Mouse (Mus musculus) lung, postnatal 36 days (tissue): ENCODE data around the gene Dock9.

Source experiments
- DNase-seq: peaks from one replicate; pipeline ENCODE4 v3.0.0; 2022; ENCODE audit warnings: mixed read lengths

The Dock9 gene

GRCm38 (mm10) chr14:121797457-121798410 is at the start of gene Dock9:
TSS of gene Dock9 (minus strand) at chr14:121797837.
- peak; percentile 93 for DNase-seq

- no peak for DNase-seq
Measured at GRCm38 (mm10) chr14:121844486-121844885, 46.8 kb upstream of the Dock9 start.

GRCm38 (mm10) chr14:121840217-121840616 is 42.6 kb upstream of the Dock9 start:
- DNase-seq = no peak

DNA sequence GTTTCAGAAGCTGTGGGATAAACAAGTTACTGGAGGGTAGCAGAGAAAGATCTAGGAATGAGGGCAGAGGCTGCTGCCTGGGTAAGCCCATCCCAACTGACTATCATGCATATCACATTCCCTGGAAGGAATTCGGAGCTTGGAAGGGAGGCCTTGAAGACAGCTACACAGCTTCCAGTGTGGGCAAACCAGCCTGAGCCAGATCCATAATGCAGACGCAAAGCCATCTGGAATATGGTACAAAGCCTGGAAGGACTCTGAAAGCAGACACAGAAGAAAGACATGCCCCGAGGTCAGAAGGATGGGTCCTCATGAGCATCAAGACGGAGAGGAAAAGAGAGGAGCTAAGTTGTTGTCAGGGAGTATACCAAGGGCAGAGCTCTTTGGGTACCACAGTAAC is 40.5 kb upstream of the Dock9 start:
- DNase-seq = no peak

DNA sequence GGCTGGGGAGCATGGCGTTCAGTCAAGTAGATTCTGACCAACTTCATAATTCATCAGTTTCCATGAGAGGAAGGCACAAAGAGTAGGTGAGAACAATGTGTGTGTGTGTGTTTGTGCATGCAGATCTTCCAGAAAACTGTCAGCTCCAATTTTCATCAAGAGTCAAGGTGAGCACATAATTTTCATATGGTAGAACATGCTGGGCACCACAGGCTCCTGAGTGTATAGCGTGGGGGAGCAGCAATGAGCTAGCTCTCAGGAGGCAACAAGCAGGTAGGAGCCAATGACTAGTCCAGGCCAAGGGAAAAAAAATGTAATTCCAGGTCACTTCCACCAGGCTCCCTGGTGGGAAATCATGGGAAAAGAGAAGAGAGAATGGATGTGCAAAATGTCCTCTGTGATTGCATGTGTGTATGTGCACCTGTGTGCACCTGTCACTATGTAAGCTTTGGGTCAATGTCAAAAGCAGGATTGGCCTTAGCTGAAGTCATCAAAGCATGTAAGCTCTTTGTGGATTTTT is 35.4 kb upstream of the Dock9 start:
- DNase-seq = no peak

DNA sequence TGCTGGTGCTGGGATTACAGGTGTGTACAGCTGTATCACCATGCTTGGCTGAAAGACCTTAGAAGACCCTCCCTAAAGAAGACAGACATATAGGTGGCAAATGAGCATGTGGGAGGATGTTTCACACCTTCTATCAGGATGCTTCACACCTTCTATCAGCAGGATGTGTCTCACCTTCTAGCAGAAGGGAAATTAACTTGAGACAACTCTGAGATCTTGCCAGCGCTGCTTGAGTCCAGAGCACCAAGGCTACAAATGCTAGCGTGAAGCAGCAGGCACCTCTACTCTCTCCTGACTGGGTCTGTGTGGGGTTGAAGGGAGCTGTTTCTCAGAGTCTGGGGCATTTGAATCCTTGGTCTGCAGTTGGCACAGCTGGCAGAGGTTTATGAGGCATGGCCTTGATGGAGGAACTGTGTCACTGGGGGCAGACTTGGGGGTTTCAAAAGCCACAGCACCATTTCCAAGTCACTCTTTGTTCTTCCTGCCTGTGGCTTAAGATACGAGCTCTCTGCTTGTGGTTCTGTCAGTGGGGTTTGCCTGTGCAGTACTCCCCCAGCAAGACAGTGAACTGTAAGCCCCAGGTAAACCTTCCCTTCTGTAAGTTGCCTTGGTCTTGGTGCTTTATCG is 32.3 kb upstream of the Dock9 start:
- DNase-seq = no peak

DNA sequence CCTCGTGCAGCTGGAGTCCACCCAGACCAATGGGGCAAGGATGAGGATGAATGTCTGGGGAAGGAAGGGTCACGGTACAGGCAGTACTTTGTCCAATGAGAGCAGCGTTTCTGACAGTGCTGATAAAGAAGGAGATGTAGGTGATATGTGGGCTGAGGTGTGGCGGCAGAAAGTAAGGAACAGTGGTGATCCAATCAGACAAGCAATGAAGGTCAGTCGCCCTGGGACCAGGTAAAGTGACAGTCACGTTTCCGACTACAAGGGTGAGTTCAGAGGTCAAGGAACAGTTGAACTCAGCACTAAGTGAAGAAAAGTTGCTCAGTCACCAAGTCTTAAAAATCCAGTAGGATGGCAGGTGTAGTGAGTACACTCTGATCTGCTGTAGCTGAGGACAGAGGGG is 29.5 kb upstream of the Dock9 start:
- no peak for DNase-seq

DNA sequence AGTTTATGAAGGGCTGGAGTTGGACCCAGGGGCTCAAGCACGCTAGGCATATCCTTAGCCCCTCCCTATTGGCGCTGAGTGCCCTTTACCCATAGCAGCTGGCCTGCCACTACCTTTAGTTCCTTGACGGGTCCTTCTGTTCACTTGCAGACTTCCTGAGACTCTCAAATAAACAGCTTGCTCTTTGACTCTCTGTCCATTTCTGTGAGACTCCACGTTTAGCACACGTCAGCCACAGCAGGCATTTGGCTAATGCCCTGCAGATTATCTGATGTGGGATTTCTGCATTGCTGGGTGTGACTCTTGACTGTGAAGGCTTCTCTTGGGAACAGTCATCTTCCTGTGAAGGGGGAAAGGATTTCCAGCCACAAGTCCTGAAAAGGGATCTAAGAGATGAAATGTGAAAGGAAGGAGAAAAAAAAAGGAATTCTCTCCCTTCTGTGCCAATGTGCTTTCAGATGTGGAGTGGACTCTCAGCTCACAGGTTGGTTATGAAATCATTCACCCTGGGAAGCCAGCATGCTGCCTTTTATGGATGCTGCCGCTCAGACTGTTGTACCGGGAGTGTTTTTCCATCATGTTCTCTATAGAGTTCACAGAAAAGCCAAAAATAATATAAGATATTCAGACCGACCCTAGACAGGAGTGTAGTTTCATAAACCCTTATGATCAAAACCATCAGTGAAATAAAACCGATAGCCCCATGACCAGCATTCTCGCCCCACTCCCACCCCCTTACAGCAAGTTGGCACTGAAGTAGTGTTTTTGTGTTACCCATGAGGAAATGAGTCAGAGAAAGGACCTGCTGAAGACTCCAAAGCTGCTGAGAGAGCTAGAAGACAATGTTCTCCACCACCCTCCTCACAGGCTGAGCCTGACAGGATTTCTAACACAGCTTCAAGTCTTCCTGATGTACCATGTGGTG is 28.1 kb upstream of the Dock9 start:
- peak; percentile 75 for DNase-seq

- DNase-seq = peak; percentile 85
Measured at GRCm38 (mm10) chr14:121824322-121825103, 26.9 kb upstream of the Dock9 start.

GRCm38 (mm10) chr14:121822997-121823396 is 25.4 kb upstream of the Dock9 start:
- no peak for DNase-seq

DNA sequence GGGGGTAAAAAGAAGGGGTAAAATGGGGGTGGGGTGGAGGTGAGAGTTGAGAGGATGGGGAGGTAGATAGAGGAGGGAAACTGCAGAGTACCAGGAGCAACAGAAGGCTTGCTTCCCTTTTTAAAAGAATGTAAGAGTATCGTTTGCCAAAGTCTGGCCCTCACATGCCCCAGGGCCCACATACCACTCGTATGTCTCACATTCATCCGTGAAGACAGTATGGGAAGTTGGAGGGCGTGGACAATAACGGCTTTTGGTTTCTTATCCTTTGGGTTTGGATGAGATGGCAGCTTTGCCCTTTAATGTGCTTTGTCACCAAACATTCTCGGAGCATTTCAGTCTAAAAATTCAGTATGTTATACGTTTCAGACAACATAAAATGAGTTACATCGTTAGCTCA is 24.9 kb upstream of the Dock9 start:
- no peak for DNase-seq

DNA sequence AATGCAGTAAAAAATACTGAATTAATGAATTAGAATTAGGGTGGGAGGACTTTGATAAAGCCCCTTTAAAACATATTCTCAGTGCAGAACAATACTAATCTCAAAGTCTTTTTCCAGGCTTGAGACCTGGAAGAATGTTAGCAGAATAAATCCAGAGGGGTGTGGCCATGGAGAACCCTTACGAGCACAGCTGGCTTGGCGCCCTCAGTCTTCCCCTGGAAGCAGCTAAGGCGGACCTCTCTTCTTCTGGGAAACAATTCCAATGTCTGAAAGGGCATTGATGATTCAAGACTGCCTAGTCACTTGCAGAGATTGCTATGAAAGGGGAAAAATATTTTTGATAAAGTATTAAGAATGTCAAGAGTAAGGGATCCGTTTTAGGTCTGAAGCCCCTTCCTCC is 9.2 kb upstream of the Dock9 start:
- DNase-seq = peak; percentile 64

DNA sequence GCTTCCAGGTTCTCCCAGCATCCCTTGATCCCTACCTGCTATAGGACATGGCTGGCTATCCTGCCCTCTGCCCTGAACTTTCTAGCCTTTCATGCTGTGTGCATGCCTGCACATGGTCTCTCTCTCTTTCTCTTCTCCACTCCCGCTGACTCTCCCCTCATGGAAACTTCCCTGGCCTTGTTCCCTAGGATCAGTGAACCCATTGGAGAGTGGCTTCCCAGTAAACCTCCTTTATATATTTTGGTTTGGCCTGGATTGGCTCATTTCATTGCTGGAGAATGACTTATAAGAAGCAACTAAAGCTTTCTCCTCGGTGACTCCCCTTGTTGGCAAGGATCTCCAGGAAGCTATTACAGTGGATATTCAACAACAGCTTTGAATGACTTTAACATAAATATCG is 8.7 kb upstream of the Dock9 start:
- no peak for DNase-seq

DNA sequence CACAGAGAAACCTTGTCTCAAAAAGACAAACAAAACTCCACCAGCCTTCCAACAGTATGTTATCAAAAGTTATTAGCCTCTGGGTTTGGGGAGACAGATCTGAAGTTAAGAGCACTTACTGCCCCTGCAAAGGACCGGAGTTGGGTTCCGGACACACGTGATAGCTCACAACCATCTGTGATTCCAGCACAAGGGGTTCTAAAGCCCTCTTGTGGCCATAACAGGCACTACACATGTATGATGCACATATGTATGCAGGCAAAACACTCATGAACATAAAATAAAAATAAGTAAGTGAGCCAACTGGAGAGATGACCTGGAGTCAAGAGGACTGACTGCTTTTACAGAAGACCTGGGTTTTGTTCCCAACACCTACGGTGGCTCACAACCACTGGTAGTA is 6.8 kb upstream of the Dock9 start:
- DNase-seq = peak; percentile 55

DNA sequence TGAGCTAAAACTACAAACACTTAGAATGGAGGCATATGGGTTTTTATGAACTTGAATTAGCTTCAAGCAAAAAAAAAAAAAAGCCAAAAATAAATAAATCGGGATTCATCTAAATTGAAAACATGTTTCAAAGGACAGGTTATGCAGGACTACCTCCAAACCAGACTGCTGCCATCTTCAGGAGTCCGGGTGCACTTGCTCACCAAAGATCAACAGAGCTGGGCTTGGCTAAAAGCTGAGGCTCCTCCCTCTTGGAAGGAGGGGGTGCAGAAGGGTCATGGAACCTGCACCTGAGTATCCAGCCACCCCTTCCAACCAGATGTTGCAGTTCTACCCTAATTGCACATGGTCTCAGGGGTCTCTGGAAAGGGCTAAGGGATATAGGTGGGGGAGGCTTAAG is 3.3 kb upstream of the Dock9 start:
- peak; percentile 79 for DNase-seq

- no peak for DNase-seq
Measured at GRCm38 (mm10) chr14:121799112-121799511, 1.5 kb upstream of the Dock9 start.

- peak; percentile 97 for DNase-seq
Measured at GRCm38 (mm10) chr14:121798411-121798799, 768 bp upstream of the Dock9 start.

DNA sequence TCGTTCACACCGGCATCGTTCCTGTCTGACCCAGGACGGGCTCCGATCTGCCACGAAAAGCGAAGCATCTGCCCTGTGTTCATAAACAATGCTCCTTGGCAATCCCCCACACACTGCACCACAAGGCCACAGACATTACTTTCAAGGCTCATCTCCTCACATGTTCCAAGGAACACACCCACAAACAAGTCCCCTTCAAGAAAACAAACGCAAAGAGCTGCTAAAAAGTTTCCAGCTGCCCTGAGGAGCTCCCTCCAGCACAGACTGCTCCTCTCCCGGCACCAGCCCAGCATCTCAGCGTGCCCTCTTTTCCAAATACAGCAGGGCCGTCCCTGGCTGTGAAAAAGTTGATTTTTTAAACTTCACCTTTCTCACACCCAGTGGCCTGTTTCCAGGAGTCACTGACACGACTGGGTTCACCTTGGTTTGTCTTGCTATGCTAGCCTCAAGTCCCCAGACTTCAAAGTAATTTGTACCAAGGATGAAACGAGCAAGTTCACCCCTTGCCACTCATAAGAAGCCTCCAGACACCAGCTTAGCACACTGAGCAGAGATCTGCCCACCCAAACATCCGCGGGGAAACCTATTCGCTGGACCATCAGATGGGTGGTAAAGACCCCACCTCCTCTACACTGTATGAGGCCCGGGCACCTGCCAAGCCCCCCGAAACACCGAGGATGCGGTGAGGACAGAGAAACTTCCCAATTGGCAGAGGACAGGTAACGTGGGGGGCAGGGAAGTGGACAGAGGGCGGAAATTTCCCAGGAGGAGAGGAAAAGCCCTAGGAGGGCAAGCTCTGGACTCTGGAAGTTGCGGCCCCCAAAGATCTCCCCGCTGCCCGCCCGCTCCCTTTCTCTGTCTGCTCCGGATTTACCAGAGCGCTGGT is 823 bp downstream of the Dock9 start:
- DNase-seq = no peak

DNA sequence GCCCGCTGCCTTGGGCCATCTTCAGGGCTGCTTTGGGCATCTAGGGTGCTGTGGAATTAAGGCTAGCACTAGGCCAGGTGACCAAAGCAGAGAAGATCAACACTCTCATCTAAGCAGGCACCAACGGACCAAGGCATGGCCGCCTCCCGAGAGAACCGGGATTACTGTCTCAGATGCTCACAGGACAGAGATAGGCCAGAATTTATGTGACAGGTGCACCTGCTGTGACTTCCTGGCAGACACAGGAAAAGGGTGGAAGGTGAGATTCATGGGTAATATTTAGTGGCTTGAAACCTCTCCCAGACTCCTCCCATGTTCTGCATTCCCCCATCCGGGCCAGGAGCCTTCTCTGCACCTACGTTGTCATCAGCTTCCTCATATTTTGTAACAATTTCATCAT is 2.1 kb downstream of the Dock9 start:
- DNase-seq = no peak

- peak; percentile 69 for DNase-seq
Measured at GRCm38 (mm10) chr14:121793639-121794038, 4.0 kb downstream of the Dock9 start.

DNA sequence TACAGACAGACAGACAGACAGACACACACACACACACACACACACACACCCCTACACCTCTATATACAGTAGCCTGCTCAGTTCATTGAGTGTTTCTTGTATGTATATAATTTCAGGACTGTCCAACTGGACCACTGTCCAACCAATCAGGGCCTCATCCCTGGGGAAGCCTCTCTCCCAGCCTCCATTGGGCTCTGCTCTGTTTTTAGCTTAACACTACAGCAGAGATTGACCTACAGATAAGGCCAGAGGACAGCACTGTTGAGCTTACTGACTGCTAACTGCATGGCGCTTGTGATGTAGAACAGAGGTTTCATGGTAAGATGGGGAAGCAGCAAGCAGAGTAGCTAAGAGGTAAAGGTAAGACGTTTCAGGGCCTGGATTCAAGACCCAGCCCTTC is 5.7 kb downstream of the Dock9 start:
- DNase-seq = no peak
